Mouse (Mus musculus) hindlimb bud, embryonic 11.5 days (tissue): ENCODE measurements around the gene Tep1.
A peak's percentile ranks its signal among the peaks of the same experiment; 100 is the strongest.
"Not testable (repeated sequence)": the region's sequence is repeated elsewhere in the genome, so short reads cannot be mapped to it uniquely, and the experiment has no call there.

Source experiments
- DNase-seq: peaks from one replicate; pipeline ENCODE4 v3.0.0-alpha.2; 2012; ENCODE audit warnings: low read depth, low spot score; ENCODE audit errors: extremely low spot score

The Tep1 gene

GRCm38 (mm10) chr14:50869889-50870804 lies at the start of gene Tep1:
Gene Tep1, minus strand, starts transcription at chr14:50870560.
- peak; percentile 28 for DNase-seq

GRCm38 (mm10) chr14:50911356-50911755 lies 41.0 kb upstream of the Tep1 start:
- DNase-seq, result no peak

GRCm38 (mm10) chr14:50908126-50908525 lies 37.8 kb upstream of the Tep1 start:
- DNase-seq, result no peak

GRCm38 (mm10) chr14:50905327-50905726 lies 35.0 kb upstream of the Tep1 start:
- DNase-seq, result not testable (repeated sequence)

GRCm38 (mm10) chr14:50904828-50905129 lies 34.4 kb upstream of the Tep1 start:
- DNase-seq, result no peak

GRCm38 (mm10) chr14:50903973-50904827 lies 33.8 kb upstream of the Tep1 start:
- DNase-seq, result no peak

- DNase-seq, result not testable (repeated sequence)
Measured at GRCm38 (mm10) chr14:50897992-50898391, 27.6 kb upstream of the Tep1 start.

- no peak for DNase-seq
Measured at GRCm38 (mm10) chr14:50897374-50897765, 27.0 kb upstream of the Tep1 start, which contains the start of gene Klhl33. Gene Klhl33, minus strand, starts transcription at chr14:50897507.

- no peak for DNase-seq
Measured at GRCm38 (mm10) chr14:50896747-50897373, 26.5 kb upstream of the Tep1 start.

- DNase-seq, result no peak
Measured at GRCm38 (mm10) chr14:50895985-50896746, 25.8 kb upstream of the Tep1 start.

GRCm38 (mm10) chr14:50895407-50895806 lies 25.0 kb upstream of the Tep1 start:
- no peak for DNase-seq

- no peak for DNase-seq
Measured at GRCm38 (mm10) chr14:50892541-50893459, 22.4 kb upstream of the Tep1 start.

- DNase-seq, result no peak
Measured at GRCm38 (mm10) chr14:50892091-50892490, 21.7 kb upstream of the Tep1 start.

- no peak for DNase-seq
Measured at GRCm38 (mm10) chr14:50891621-50892020, 21.3 kb upstream of the Tep1 start.

GRCm38 (mm10) chr14:50876236-50876950 lies 6.0 kb upstream of the Tep1 start:
- no peak for DNase-seq

- no peak for DNase-seq
Measured at GRCm38 (mm10) chr14:50875591-50876230, 5.4 kb upstream of the Tep1 start.

- DNase-seq, result no peak
Measured at GRCm38 (mm10) chr14:50875175-50875574, 4.8 kb upstream of the Tep1 start.

- no peak for DNase-seq
Measured at GRCm38 (mm10) chr14:50871284-50871683, 924 bp upstream of the Tep1 start.

GRCm38 (mm10) chr14:50870805-50871143 lies 414 bp upstream of the Tep1 start:
- no peak for DNase-seq
